Mouse (Mus musculus): ENCODE measurements around the gene Vsnl1. TPM values are rescaled to one million over a fixed set of nuclear protein-coding genes. Genes with fewer than 3 reads are reported as not detected.
A peak's percentile ranks its signal among the peaks of the same experiment; 100 is the strongest.

Gene Vsnl1
- 4.1 and 5.9 TPM in 2 replicates for polyA plus RNA-seq (2015; fragmentation: Nextera tagmentation; extraction: Ambion mirVana)

DNA sequence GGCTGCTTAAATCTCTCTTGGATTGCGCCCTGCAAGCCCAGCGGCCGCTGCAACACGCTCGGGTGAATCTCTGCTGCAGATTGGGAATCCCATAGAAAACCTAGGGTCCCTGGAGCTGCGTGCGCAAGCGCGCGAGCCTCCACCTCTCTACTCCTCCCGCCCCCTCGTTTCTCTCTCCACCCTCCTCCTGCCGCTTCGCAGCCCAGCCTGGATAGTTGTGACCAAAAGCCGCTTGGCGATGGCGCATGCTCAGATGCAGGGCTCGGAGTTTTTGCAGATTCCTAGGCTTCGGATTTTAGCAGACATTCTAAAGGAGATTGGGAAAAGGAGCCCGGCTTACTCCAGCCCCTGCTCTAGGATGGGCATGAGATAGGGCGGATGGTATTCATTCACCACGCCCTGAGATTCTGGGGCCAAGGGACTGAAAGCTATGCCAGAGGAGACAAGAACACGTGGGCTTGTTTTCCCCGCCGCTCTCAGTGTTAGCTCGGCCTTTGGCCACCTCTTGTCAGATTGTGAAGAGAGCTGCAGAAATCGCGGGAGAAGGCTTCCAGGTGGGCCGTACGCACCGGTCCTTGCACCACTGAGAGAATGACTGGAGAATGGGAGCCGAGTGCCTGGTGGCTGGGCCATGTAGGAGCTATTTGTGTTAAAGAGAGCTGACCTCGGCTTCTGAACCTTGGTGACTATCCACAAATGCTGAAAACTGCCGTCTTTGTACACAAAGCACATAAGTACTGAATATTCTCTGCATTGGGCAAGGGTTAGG is at the start of gene Vsnl1:
Gene Vsnl1 (minus strand): TSS at position 117 of the 769 bp plus-strand sequence.
- peak; percentile 93 for ATAC-seq (ENCODE audit: borderline replicate concordance, extremely low read depth, low FRiP score, low TSS enrichment)
- no peaks in the 10 kb centered on the region for H3K9me3 ChIP-seq
- peaks cover 46% of the 10 kb centered on the region for H3K27me3 ChIP-seq
- H3K36me3 ChIP-seq = no peaks in the 10 kb centered on the region
- WGBS = 5% methylated on average over 34 of the region's 34 CpGs
- peak within 1 kb of the TSS; percentile 62 for H3K4me2 ChIP-seq
- peak within 1 kb of the TSS; percentile 33 for H3K9ac ChIP-seq
- H3K27ac ChIP-seq = no peak within 1 kb of the TSS
- peak within 1 kb of the TSS; percentile 44 for H3K4me3 ChIP-seq
- peaks cover 14% of the 10 kb centered on the region for H3K4me1 ChIP-seq

DNA sequence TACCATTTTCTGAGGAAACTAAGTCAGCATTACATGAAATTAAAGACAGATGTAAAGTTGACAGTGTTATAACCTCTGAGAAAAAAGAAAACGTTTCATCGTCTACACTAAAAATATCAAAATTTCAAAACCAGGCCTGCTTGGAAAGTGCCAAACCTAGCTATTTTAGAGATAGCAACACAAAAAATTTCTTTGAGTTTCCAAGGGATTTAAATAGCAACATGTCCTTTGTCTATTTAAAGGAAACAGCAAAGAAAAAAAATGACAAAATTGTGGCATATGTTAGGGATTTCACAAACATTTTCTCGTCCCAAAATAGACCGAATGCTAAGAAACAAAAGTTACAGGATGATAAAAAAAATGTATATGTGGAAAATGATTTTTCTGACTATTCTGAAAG is 20.2 kb upstream of the Vsnl1 start:
- 67% methylated on average over 4 of the region's 4 CpGs for WGBS
- peaks cover 5% of the 10 kb centered on the region; the same call in 1 of the 2 replicates for H3K4me1 ChIP-seq
- ATAC-seq (ENCODE audit: borderline replicate concordance, extremely low read depth, low FRiP score, low TSS enrichment) = no peak
- H3K27ac ChIP-seq = no peak overlapping the region
- no peaks in the 10 kb centered on the region for H3K9me3 ChIP-seq
- no peak overlapping the region for H3K9ac ChIP-seq
- no peaks in the 10 kb centered on the region for H3K36me3 ChIP-seq
- H3K4me3 ChIP-seq = peak overlapping the region; percentile 54; the same call in 1 of the 2 replicates
- H3K27me3 ChIP-seq = peaks cover 11% of the 10 kb centered on the region
- H3K4me2 ChIP-seq = peak overlapping the region; percentile 97; the same call in 1 of the 2 replicates

DNA sequence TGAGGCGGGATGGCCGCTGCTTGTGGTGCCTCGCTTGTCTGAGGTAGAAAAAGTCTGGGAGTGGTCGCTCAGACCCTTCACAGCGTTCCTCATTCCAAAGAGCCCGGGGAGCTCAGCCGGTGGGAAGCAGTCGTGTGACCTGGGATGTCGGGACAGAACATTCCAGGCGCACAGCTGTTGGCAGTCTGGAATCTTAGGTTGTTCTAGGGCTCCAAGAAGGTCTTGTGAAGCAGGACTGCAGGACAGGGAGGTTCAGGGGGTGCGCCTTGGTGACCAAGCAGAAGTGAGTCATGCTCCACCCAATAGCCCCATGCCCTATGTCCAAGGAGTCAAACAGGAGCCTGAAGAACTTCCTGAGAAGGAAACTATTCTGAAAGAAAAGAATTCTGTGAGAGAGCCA is 19.8 kb upstream of the Vsnl1 start:
- Histone ChIP-seq H3K9me3 (no peaks in the 10 kb centered on the region), H3K4me1 (peaks cover 5% of the 10 kb centered on the region; the same call in 1 of the 2 replicates), H3K4me2 (peak overlapping the region; percentile 97), H3K27ac (no peak overlapping the region), H3K27me3 (peaks cover 11% of the 10 kb centered on the region), H3K36me3 (no peaks in the 10 kb centered on the region), H3K4me3 (peak overlapping the region; percentile 54), H3K9ac (peak overlapping the region; percentile 51)
- WGBS = 2% methylated on average over 11 of the region's 11 CpGs
- no peak; the same call in 1 of the 2 replicates for ATAC-seq (ENCODE audit: borderline replicate concordance, extremely low read depth, low FRiP score, low TSS enrichment)

DNA sequence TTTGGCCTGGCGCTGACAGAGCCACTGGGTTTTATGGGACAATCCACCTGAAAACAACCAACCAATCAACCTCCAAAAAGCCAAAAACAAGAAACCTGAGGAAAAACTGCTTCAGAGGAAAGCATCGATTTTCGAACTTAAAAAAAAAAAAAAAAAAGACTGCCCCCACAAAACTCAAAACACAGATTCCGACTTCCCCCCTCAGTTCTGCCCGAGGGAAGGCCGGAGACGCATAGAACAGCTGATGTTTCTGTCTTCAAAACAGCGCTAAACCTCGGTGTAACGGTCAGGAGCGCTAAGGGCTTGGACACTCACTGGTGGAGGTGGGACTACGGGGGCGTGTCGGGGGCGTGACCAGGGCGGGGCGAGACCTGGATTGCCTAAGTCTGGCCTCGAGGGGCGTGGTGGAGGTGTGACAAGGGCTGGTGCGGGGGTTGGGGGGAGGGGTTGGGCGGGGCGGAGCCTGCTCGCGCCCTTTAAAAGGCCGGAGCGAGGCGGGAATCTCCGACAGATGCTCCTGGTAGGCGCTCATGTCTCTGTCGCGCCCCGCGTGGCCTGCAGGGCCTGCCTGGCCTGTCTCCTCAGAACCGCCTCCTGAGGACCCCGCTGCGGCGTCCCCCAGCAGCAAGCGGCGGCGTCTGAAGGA is 19.3 kb upstream of the Vsnl1 start, which contains the start of gene Rad51ap2:
Gene Rad51ap2 (plus strand): TSS at position 531 of the 646 bp plus-strand sequence.
- Histone ChIP-seq H3K9me3 (no peaks in the 10 kb centered on the region), H3K4me1 (peaks cover 5% of the 10 kb centered on the region; the same call in 1 of the 2 replicates), H3K4me2 (peak within 1 kb of the TSS; percentile 97), H3K27ac (no peak within 1 kb of the TSS), H3K27me3 (peaks cover 11% of the 10 kb centered on the region), H3K4me3 (peak within 1 kb of the TSS; percentile 54), H3K36me3 (no peaks in the 10 kb centered on the region), H3K9ac (peak within 1 kb of the TSS; percentile 51)
- peak; percentile 100 for ATAC-seq (ENCODE audit: borderline replicate concordance, extremely low read depth, low FRiP score, low TSS enrichment)
- 1% methylated on average over 36 of the region's 40 CpGs for WGBS

- H3K27me3 ChIP-seq = peaks cover 11% of the 10 kb centered on the region
- H3K36me3 ChIP-seq = no peaks in the 10 kb centered on the region
- 52% methylated on average over 5 of the region's 5 CpGs for WGBS
- H3K4me3 ChIP-seq = no peak overlapping the region
- no peaks in the 10 kb centered on the region for H3K9me3 ChIP-seq
- H3K4me1 ChIP-seq = peaks cover 5% of the 10 kb centered on the region; the same call in 1 of the 2 replicates
- no peak overlapping the region for H3K9ac ChIP-seq
- no peak overlapping the region for H3K27ac ChIP-seq
- no peak overlapping the region for H3K4me2 ChIP-seq
- no peak for ATAC-seq (ENCODE audit: borderline replicate concordance, extremely low read depth, low FRiP score, low TSS enrichment)
These were observed 17.7 kb upstream of the Vsnl1 start for GRCm38 (mm10) chr12:11454146-11454545.

- Histone ChIP-seq H3K27me3 (peaks cover 46% of the 10 kb centered on the region), H3K9me3 (no peaks in the 10 kb centered on the region), H3K4me3 (peak overlapping the region; percentile 24), H3K9ac (no peak overlapping the region), H3K4me2 (peak overlapping the region; percentile 62), H3K36me3 (no peaks in the 10 kb centered on the region), H3K4me1 (peaks cover 14% of the 10 kb centered on the region), H3K27ac (no peak overlapping the region)
- 23% methylated on average over 23 of the region's 23 CpGs for WGBS
- peak; percentile 33; the same call in 1 of the 2 replicates for ATAC-seq (ENCODE audit: borderline replicate concordance, extremely low read depth, low FRiP score, low TSS enrichment)
These were observed 1.6 kb upstream of the Vsnl1 start for GRCm38 (mm10) chr12:11437907-11438447.

- H3K27me3 ChIP-seq = peaks cover 46% of the 10 kb centered on the region
- H3K4me2 ChIP-seq = peak overlapping the region; percentile 62
- peak; percentile 40 for ATAC-seq (ENCODE audit: borderline replicate concordance, extremely low read depth, low FRiP score, low TSS enrichment)
- WGBS = 19% methylated on average over 17 of the region's 17 CpGs
- H3K4me1 ChIP-seq = peaks cover 14% of the 10 kb centered on the region
- H3K36me3 ChIP-seq = no peaks in the 10 kb centered on the region
- no peak overlapping the region for H3K27ac ChIP-seq
- no peak overlapping the region for H3K9ac ChIP-seq
- no peaks in the 10 kb centered on the region for H3K9me3 ChIP-seq
- H3K4me3 ChIP-seq = peak overlapping the region; percentile 44
These were observed 973 bp upstream of the Vsnl1 start for GRCm38 (mm10) chr12:11437266-11437906.

DNA sequence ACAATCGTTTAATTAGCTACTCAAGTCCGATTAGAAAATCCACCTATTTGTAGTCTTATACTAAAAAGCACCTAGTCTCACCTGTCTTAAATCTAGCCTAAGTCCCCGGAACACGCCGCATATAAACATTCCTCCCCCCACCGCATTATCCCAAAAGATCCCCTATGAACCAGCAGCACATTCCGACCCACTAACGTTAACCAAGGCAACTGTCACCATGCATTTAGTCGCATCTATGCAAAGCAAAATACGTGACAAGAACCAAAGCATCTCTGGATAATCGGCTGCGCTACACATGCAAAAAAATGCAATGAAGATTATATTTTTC is 426 bp downstream of the Vsnl1 start:
- H3K9ac ChIP-seq = peak overlapping the region; percentile 33; the same call in 1 of the 2 replicates
- peaks cover 14% of the 10 kb centered on the region for H3K4me1 ChIP-seq
- H3K9me3 ChIP-seq = no peaks in the 10 kb centered on the region
- H3K4me2 ChIP-seq = peak overlapping the region; percentile 62
- no peaks in the 10 kb centered on the region for H3K36me3 ChIP-seq
- H3K27ac ChIP-seq = no peak overlapping the region
- H3K27me3 ChIP-seq = peaks cover 46% of the 10 kb centered on the region
- WGBS = 3% methylated on average over 12 of the region's 12 CpGs
- ATAC-seq (ENCODE audit: borderline replicate concordance, extremely low read depth, low FRiP score, low TSS enrichment) = no peak
- peak overlapping the region; percentile 44 for H3K4me3 ChIP-seq

GRCm38 (mm10) chr12:11435246-11436022 is 979 bp downstream of the Vsnl1 start:
- Histone ChIP-seq H3K27ac (no peak overlapping the region), H3K4me3 (peak overlapping the region; percentile 44), H3K27me3 (peaks cover 46% of the 10 kb centered on the region), H3K36me3 (no peaks in the 10 kb centered on the region), H3K9ac (no peak overlapping the region), H3K9me3 (no peaks in the 10 kb centered on the region), H3K4me1 (peaks cover 14% of the 10 kb centered on the region), H3K4me2 (peak overlapping the region; percentile 62)
- WGBS = 5% methylated on average over 15 of the region's 15 CpGs
- ATAC-seq (ENCODE audit: borderline replicate concordance, extremely low read depth, low FRiP score, low TSS enrichment) = no peak

DNA sequence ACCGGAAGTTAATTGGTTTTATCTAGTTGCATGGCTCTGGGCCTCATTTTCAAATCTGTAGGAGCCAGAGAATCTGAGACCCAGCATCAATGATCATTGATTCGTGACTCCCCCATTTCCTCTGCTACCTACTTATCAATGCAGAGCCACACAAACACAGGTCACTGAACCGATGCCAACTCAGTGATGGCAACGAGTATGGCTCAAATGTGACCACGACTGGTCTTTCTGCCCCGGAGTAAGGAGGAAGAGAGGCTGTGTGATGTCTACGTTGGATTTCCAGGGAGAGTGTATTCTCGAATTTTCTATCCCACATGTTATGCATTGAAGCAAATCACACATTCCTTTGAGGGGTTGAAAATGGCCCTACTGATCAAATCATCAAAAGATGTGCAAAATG is 2.0 kb downstream of the Vsnl1 start:
- no peaks in the 10 kb centered on the region for H3K9me3 ChIP-seq
- no peak overlapping the region for H3K4me3 ChIP-seq
- peaks cover 14% of the 10 kb centered on the region for H3K4me1 ChIP-seq
- H3K9ac ChIP-seq = no peak overlapping the region
- H3K27me3 ChIP-seq = peaks cover 46% of the 10 kb centered on the region
- no peaks in the 10 kb centered on the region for H3K36me3 ChIP-seq
- H3K4me2 ChIP-seq = no peak overlapping the region
- WGBS = 71% methylated on average over 8 of the region's 8 CpGs
- ATAC-seq (ENCODE audit: borderline replicate concordance, extremely low read depth, low FRiP score, low TSS enrichment) = no peak
- no peak overlapping the region for H3K27ac ChIP-seq

DNA sequence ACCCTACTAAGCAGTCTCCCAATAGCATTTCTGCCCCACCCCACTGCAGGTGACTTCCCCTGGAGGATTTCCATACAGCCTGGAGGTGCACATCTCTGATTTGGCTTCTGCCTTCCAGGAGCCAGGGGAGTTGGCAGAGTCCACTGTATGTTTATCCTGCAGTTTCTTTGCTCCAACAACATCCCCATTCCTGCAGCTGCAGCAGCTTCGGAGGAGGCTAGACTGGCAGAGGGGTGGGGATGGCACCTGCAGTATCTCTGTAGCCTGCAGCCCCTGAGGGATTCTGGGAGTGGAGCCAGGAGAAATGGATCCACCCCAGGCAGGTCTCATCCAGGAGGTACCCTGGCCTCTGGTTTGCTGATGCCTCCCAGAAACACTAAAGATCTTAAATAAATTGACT is 2.7 kb downstream of the Vsnl1 start:
- Histone ChIP-seq H3K9ac (no peak overlapping the region), H3K4me2 (no peak overlapping the region), H3K4me1 (peaks cover 14% of the 10 kb centered on the region), H3K9me3 (no peaks in the 10 kb centered on the region), H3K27ac (no peak overlapping the region), H3K27me3 (peaks cover 44% of the 10 kb centered on the region), H3K4me3 (no peak overlapping the region), H3K36me3 (no peaks in the 10 kb centered on the region)
- 55% methylated on average over 1 of the region's 1 CpGs for WGBS
- no peak for ATAC-seq (ENCODE audit: borderline replicate concordance, extremely low read depth, low FRiP score, low TSS enrichment)
